Mouse (Mus musculus): ENCODE results near the gene Gm6676. TPM values are rescaled to one million over a fixed set of nuclear protein-coding genes. Genes with fewer than 3 reads are reported as not detected.

Gm6676 gene
- polyA plus RNA-seq (2015; fragmentation: Illumina TruSeq; extraction: RNeasy Lipid Tissue Mini Kit (QIAGEN cat#74804); ENCODE audit: low read depth, low replicate concordance) = not detected

GRCm38 (mm10) chr14:7125312-7125711, at the start of gene Gm6676:
Gene Gm6676, minus strand, starts transcription at chr14:7125412.

GRCm38 (mm10) chr14:7174483-7174971, 49.3 kb upstream of the Gm6676 start, which contains the start of gene Gm3512:
Gene Gm3512, minus strand, starts transcription at chr14:7174533.

GRCm38 (mm10) chr14:7100521-7100920, 24.7 kb downstream of the Gm6676 start, which contains the start of gene Gm3696:
Gene Gm3696, minus strand, starts transcription at chr14:7100621.

Other genes with a start within 250 kb of the Gm6676 start
- 4.0 TPM for gene Gm3667, start 235.4 kb downstream of the Gm6676 start, polyA plus RNA-seq (2015; fragmentation: Illumina TruSeq; extraction: RNeasy Lipid Tissue Mini Kit (QIAGEN cat#74804); ENCODE audit: low read depth, low replicate concordance)
- not detected for gene Gm6356, start 151.6 kb downstream of the Gm6676 start, polyA plus RNA-seq (2015; fragmentation: Illumina TruSeq; extraction: RNeasy Lipid Tissue Mini Kit (QIAGEN cat#74804); ENCODE audit: low read depth, low replicate concordance)
- 0.82 TPM for gene Gm10406, start 98.0 kb downstream of the Gm6676 start, polyA plus RNA-seq (2015; fragmentation: Illumina TruSeq; extraction: RNeasy Lipid Tissue Mini Kit (QIAGEN cat#74804); ENCODE audit: low read depth, low replicate concordance)
- gene Gm3685, start 80.4 kb downstream of the Gm6676 start, polyA plus RNA-seq (2015; fragmentation: Illumina TruSeq; extraction: RNeasy Lipid Tissue Mini Kit (QIAGEN cat#74804); ENCODE audit: low read depth, low replicate concordance) = not detected
- 5.1 TPM for gene Gm3696, start 24.8 kb downstream of the Gm6676 start, polyA plus RNA-seq (2015; fragmentation: Illumina TruSeq; extraction: RNeasy Lipid Tissue Mini Kit (QIAGEN cat#74804); ENCODE audit: low read depth, low replicate concordance)
- gene Gm3512, start 49.1 kb upstream of the Gm6676 start, polyA plus RNA-seq (2015; fragmentation: Illumina TruSeq; extraction: RNeasy Lipid Tissue Mini Kit (QIAGEN cat#74804); ENCODE audit: low read depth, low replicate concordance) = 3.8 TPM
- gene Gm16434, start 69.1 kb upstream of the Gm6676 start, polyA plus RNA-seq (2015; fragmentation: Illumina TruSeq; extraction: RNeasy Lipid Tissue Mini Kit (QIAGEN cat#74804); ENCODE audit: low read depth, low replicate concordance) = not detected
- not detected for gene Gm3727, start 139.3 kb upstream of the Gm6676 start, polyA plus RNA-seq (2015; fragmentation: Illumina TruSeq; extraction: RNeasy Lipid Tissue Mini Kit (QIAGEN cat#74804); ENCODE audit: low read depth, low replicate concordance)
- gene Gm3739, start 189.6 kb upstream of the Gm6676 start, polyA plus RNA-seq (2015; fragmentation: Illumina TruSeq; extraction: RNeasy Lipid Tissue Mini Kit (QIAGEN cat#74804); ENCODE audit: low read depth, low replicate concordance) = 1.5 TPM
- gene Gm5797, start 207.0 kb upstream of the Gm6676 start, polyA plus RNA-seq (2015; fragmentation: Illumina TruSeq; extraction: RNeasy Lipid Tissue Mini Kit (QIAGEN cat#74804); ENCODE audit: low read depth, low replicate concordance) = not detected
- gene Gm8374, start 239.7 kb upstream of the Gm6676 start, polyA plus RNA-seq (2015; fragmentation: Illumina TruSeq; extraction: RNeasy Lipid Tissue Mini Kit (QIAGEN cat#74804); ENCODE audit: low read depth, low replicate concordance) = not detected